Mouse (Mus musculus) embryonic facial prominence, embryonic 12.5 days (tissue): ENCODE results near the gene Plppr3. TPM values are rescaled to one million over a fixed set of nuclear protein-coding genes. Genes with fewer than 3 reads are reported as not detected.

Experiments
- ATAC-seq: fragments of 200-750 bp; cut with Nextera tagmentation; 2 replicates; pipeline ENCODE4 v1.8.0; 2017; ENCODE audit not compliant: insufficient number of reproducible peaks, insufficient read depth, low FRiP score, low TSS enrichment
- H3K27ac ChIP-seq: fragments of 300-500 bp; sonication (generic); 2 replicates; pipeline ENCODE4 v1.5.1; 2016; ENCODE audit warnings: mild to moderate bottlenecking
- H3K27me3 ChIP-seq: fragments of 300-500 bp; sonication (generic); 2 replicates; pipeline ENCODE4 v1.6.1; 2016; ENCODE audit warnings: mild to moderate bottlenecking, moderate library complexity
- H3K36me3 ChIP-seq: fragments of 300-500 bp; sonication (generic); 2 replicates; pipeline ENCODE4 v1.6.1; 2016; ENCODE audit warnings: mild to moderate bottlenecking
- H3K4me1 ChIP-seq: fragments of 300-500 bp; sonication (generic); 2 replicates; pipeline ENCODE4 v1.6.1; 2016
- H3K4me2 ChIP-seq: fragments of 300-500 bp; sonication (generic); replicated peaks from 2 replicates; pipeline ENCODE4 v1.6.1; 2016; ENCODE audit warnings: mild to moderate bottlenecking, moderate library complexity
- H3K4me3 ChIP-seq: fragments of 300-500 bp; sonication (generic); 2 replicates; pipeline ENCODE4 v1.5.1; 2016; ENCODE audit warnings: mild to moderate bottlenecking
- H3K9ac ChIP-seq: fragments of 300-500 bp; sonication (generic); 2 replicates; pipeline ENCODE4 v1.6.1; 2016; ENCODE audit warnings: mild to moderate bottlenecking, moderate library complexity
- H3K9me3 ChIP-seq: fragments of 300-500 bp; sonication (generic); 2 replicates; pipeline ENCODE4 v1.6.1; 2016; ENCODE audit warnings: mild to moderate bottlenecking, moderate library complexity
- WGBS: fragments of 180-500 bp; shearing (Covaris S2); methylation state at CpG from one replicate; pipeline ENCODE4 v1.1.7; 2016; 5-methylcytosine and 5-hydroxymethylcytosine counted together
- polyA plus RNA-seq: library from polyadenylated mRNA; unstranded; fragments of >200 nt; fragmentation: Nextera tagmentation; extraction: Ambion mirVana; gene quantifications from 2 replicates; pipeline ENCODE4 v1.2.1, GENCODE M21; 2016

Plppr3 gene
- polyA plus RNA-seq = 169 and 181 TPM in 2 replicates

DNA sequence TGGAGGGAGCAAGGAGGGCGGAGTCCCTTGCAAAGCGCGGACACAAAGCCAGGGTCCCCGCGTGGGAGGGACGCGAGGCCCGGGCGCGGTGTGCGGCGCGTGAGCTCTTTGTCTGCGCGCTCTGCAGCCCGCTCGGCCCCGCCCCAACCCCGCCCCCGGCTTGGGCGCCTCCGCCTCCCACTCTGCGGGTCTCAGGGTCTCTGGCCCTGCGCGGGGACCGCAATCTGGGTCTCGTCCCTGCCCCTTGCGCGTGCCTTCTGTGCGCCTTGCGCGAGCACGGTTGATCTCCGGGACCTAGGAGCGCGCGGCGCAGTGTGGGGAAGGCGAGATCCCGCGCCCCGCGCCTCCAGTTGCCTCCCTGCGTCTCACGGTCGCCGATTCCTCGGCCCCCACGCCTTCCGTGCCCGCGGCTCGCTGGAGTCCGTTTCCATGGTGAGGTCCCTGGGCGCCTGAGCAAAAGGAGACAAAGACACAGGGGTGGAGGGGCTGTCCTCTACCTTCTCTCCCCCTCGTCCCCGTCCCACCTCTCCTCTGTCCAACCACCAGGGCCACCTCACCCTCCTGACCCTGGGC is at the start of gene Plppr3, which contains the start of gene Prtn3:
Plppr3 (minus strand) TSS at position 345 of the 573 bp plus-strand sequence.
Prtn3 (plus strand) TSS at position 187 of the 573 bp plus-strand sequence.
- H3K4me2 ChIP-seq = peak within 1 kb of the TSS; percentile 62
- peak within 1 kb of the TSS; percentile 90 for H3K9ac ChIP-seq
- H3K9me3 ChIP-seq = no peaks in the 10 kb centered on the region
- H3K4me3 ChIP-seq = peak within 1 kb of the TSS; percentile 82
- peaks cover 20% of the 10 kb centered on the region for H3K4me1 ChIP-seq
- WGBS = under 1% methylated on average over 50 of the region's 57 CpGs
- peak within 1 kb of the TSS; percentile 83 for H3K27ac ChIP-seq
- peaks cover 24% of the 10 kb centered on the region for H3K36me3 ChIP-seq
- H3K27me3 ChIP-seq = no peaks in the 10 kb centered on the region
- peak; percentile 89 for ATAC-seq

DNA sequence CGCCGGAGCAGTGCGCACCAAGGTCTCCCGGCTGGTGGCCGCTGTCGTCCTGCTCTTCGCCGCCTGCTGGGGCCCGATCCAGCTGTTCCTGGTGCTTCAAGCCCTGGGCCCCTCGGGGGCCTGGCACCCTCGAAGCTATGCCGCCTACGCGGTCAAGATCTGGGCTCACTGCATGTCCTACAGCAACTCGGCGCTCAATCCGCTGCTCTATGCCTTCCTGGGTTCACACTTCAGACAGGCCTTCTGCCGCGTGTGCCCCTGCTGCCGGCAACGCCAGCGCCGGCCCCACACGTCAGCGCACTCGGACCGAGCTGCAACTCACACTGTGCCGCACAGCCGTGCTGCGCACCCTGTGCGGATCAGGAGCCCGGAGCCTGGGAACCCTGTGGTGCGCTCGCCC is 47.1 kb upstream of the Plppr3 start:
- Histone ChIP-seq H3K36me3 (no peaks in the 10 kb centered on the region), H3K4me1 (peaks cover 49% of the 10 kb centered on the region), H3K4me3 (peak overlapping the region; percentile 27), H3K9ac (peak overlapping the region; percentile 31), H3K4me2 (peak overlapping the region; percentile 47), H3K9me3 (no peaks in the 10 kb centered on the region), H3K27me3 (peaks cover 66% of the 10 kb centered on the region), H3K27ac (no peak overlapping the region)
- WGBS = 1% methylated on average over 34 of the region's 34 CpGs
- no peak for ATAC-seq

DNA sequence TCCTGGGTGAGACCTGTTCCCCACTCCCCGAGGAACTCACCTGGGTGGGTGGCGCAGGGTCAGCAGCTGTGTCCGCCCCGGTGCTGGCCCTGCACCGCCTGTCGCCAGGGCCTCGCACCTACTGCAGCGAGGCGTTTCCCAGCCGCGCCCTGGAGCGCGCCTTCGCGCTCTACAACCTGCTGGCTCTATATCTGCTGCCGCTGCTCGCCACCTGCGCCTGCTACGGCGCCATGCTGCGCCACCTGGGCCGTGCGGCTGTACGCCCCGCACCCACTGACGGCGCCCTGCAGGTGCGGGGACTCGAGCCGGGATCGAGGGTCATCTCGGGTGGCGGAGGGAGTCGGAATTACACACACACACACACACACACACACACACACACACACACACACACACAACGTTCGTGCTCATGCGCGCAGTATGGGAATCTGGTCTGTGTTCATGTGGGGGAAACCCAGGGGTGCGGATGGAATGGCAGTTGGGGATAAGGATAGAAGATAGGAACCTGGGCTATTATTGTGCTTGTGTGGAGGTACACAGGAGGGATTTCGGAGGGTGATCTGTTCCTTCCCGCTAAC is 46.6 kb upstream of the Plppr3 start, which contains the start of gene R3hdm4:
R3hdm4 (minus strand) TSS at position 251 of the 578 bp plus-strand sequence.
- H3K27me3 ChIP-seq = peaks cover 66% of the 10 kb centered on the region
- peaks cover 46% of the 10 kb centered on the region for H3K4me1 ChIP-seq
- H3K9ac ChIP-seq = peak within 1 kb of the TSS; percentile 31
- no peak for ATAC-seq
- no peaks in the 10 kb centered on the region for H3K36me3 ChIP-seq
- WGBS = 3% methylated on average over 39 of the region's 41 CpGs
- H3K9me3 ChIP-seq = no peaks in the 10 kb centered on the region
- H3K27ac ChIP-seq = no peak within 1 kb of the TSS
- H3K4me3 ChIP-seq = peak within 1 kb of the TSS; percentile 27
- H3K4me2 ChIP-seq = peak within 1 kb of the TSS; percentile 47

DNA sequence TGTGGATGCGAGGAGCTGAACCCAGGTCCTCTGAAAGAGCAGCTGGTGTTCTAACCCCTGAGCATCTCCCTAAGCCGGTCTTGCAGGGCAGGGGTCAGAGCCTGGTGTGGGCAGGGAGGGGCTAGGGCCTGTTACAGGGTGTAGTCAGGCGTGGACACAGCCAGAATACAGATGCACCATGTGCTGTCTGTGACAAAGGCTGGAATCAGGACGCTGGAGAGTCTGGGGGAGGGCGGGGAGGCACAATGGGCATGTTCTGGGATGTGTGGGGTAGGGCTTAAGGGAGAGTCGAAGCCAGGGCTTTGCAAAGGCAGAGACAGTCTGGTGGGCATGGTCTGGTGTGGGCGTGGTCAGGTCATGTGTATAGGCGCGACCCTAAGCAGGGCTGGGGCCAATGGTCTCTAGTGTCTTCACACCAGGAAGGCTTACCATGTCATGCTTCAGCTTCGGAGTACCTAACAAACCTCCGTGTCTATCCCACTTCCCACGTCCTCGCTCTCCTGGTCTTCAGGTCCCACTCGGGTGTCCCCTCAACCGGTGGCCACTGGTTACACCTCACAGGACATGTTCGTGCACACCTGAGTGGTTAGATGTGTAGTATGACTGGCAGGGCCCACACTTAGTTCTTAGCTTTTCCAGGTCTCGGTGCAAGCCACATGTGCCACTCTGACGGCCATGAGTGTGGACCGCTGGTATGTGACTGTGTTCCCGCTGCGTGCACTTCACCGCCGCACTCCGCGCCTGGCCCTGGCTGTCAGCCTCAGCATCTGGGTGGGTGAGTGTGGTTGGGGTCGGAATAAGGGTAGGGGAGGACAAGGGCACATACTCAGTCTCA is 45.8 kb upstream of the Plppr3 start:
- peak; percentile 24; the same call in 1 of the 2 replicates for ATAC-seq
- Histone ChIP-seq H3K27me3 (peaks cover 66% of the 10 kb centered on the region), H3K9me3 (no peaks in the 10 kb centered on the region), H3K27ac (no peak overlapping the region), H3K4me1 (peaks cover 47% of the 10 kb centered on the region), H3K9ac (0 out of 2 replicates have a peak overlapping the region, but pooled peaks have one; percentile 2), H3K4me3 (peak overlapping the region; percentile 27), H3K36me3 (no peaks in the 10 kb centered on the region), H3K4me2 (peak overlapping the region; percentile 47)
- WGBS = 15% methylated on average over 26 of the region's 26 CpGs

DNA sequence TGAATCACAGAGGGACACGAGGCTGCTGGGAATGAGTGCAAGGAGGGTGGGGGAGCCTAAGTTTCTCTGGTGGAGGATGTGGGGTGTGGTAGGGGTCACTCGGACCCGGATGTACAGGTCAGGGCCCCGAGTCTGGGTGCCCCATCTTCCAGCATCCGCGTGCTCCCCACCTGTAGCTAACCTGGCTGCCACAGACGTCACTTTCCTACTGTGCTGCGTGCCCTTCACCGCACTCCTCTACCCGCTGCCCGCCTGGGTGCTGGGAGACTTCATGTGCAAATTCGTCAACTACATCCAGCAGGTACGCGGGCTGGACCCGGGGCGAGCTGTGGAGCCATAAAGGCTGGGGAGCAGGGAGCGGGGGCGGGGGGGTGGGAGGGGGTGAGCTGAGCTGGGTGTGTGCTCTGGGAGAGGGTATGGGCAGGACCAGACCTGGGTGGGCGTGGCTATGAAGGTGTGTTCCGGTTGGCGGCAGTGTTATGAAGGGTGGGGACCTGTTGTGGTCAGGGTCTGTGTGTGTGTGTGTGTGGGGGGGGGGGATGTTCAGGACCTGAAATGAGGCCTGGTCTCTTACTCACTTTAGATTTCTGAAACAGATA is 44.9 kb upstream of the Plppr3 start:
- no peak for ATAC-seq
- Histone ChIP-seq H3K27ac (no peak overlapping the region), H3K9ac (no peak overlapping the region), H3K4me1 (peaks cover 53% of the 10 kb centered on the region), H3K4me3 (peak overlapping the region; percentile 17; the same call in 1 of the 2 replicates), H3K9me3 (no peaks in the 10 kb centered on the region), H3K27me3 (peaks cover 66% of the 10 kb centered on the region), H3K36me3 (no peaks in the 10 kb centered on the region), H3K4me2 (peak overlapping the region; percentile 35)
- WGBS = 2% methylated on average over 21 of the region's 21 CpGs

DNA sequence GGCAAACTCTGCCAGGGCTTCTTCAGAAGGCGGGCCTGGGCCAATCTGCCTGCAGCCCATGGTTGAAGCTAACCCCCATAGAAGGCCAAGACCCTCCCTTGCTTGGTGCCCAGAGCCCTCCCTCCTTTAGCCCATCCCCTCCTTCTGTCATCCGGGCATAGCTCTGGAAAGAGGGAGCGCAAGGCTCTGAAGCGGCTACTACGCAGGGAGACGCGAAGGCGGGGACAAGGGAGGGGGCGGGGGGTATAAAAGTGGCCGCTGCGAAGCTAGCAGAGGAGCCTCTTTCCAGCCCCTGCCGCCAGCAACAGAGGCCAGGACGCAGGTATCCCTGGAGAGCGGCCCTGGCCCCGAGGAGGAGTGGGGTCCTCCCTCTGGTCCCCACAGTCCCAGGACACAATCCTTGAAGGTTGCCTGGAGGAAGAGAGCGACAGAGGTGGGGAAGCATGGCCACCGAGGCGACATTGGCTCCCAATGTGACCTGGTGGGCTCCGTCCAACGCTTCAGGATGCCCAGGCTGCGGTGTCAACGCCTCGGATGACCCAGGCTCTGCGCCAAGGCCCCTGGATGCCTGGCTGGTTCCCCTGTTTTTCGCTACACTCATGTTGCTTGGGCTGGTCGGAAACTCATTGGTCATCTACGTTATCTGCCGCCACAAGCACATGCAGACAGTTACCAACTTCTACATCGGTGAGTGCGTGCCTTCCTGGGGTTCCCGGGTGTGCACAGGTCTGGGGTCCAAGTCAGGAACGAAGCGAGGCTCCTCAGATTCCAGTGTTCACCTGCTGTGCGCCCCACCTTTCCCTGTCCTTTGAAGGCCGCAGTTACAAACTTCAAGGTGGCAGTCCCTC is 44.0 kb upstream of the Plppr3 start:
- Histone ChIP-seq H3K4me1 (peaks cover 58% of the 10 kb centered on the region), H3K27ac (no peak overlapping the region), H3K27me3 (peaks cover 64% of the 10 kb centered on the region), H3K36me3 (no peaks in the 10 kb centered on the region), H3K9me3 (no peaks in the 10 kb centered on the region), H3K9ac (0 out of 2 replicates have a peak overlapping the region, but pooled peaks have one; percentile 11), H3K4me3 (peak overlapping the region; percentile 11), H3K4me2 (peak overlapping the region; percentile 35)
- WGBS = 7% methylated on average over 35 of the region's 35 CpGs
- ATAC-seq = no peak

DNA sequence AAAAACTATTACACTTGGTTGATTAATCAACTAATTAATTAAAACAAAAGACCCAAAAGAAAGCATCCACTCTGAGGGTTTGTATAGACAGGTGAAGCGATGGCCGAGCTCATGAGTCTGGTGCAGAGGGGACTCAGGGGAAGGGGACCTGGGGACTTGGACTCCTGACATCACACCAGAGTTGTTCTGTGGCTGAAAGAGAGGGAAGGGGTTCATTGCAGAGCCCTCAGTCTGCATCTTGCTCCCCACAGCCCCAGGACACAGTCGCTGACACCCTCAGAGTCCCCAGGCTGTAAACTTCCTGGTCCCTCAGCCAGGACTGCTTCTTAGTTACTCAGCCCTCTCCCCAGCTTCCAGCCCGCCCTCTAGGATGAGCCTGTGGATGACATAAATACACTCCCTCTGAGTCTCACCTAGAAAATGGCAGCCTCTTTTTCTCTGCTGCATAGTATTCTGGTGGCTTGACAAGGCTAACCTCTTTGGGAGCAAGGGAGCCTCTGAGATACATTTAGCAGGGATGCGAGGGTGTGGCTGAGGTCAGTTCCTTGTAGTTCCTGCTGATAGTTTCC is 43.2 kb upstream of the Plppr3 start:
- peaks cover 2% of the 10 kb centered on the region; the same call in 1 of the 2 replicates for H3K36me3 ChIP-seq
- H3K4me3 ChIP-seq = peak overlapping the region; percentile 77
- H3K9ac ChIP-seq = no peak overlapping the region
- no peak overlapping the region for H3K27ac ChIP-seq
- no peak for ATAC-seq
- 65% methylated on average over 5 of the region's 5 CpGs for WGBS
- peaks cover 55% of the 10 kb centered on the region for H3K27me3 ChIP-seq
- H3K9me3 ChIP-seq = no peaks in the 10 kb centered on the region
- H3K4me1 ChIP-seq = peaks cover 58% of the 10 kb centered on the region
- peak overlapping the region; percentile 90; the same call in 1 of the 2 replicates for H3K4me2 ChIP-seq

DNA sequence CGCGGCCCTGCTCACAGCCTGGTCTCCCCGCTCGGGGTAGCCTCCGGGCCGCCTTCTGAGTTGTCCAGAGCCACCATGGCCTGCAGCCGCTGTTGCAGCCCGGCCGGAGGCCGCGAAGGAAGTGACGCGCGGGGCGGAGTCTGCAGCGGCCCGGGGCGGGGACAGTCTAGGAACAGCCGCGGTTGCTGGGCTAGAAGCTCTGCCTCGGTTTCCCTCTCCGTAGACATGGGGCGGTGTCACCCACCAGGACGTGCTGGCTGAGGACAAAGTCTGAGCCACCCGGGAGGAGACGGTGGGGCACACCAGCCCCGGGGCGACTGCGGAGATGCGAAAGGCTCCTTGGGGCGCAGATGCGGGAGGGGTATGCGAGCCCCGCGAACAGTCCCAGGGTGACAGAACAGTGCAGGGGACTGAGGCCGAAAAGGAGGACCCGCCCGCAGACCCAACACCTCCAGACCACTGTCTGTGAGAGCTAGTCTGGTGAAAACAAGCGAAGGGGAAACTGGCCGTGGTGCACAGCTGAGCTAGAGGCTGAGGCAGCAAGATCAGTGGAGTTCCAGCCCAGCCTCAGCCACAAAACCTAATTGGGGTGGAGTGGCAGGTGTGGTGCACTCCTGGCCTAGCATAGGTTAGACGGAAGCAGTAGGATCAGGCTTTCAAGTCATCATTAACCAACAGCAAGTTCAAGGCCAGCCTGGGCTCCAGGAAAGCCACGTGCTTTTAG is 42.5 kb upstream of the Plppr3 start, which contains the start of gene Kiss1r:
Kiss1r (plus strand) TSS at position 164 of the 724 bp plus-strand sequence.
- Histone ChIP-seq H3K9ac (peak within 1 kb of the TSS; percentile 95), H3K9me3 (no peaks in the 10 kb centered on the region), H3K4me2 (peak within 1 kb of the TSS; percentile 90), H3K27ac (peak within 1 kb of the TSS; percentile 67), H3K4me1 (peaks cover 58% of the 10 kb centered on the region), H3K4me3 (peak within 1 kb of the TSS; percentile 77), H3K27me3 (peaks cover 49% of the 10 kb centered on the region), H3K36me3 (peaks cover 8% of the 10 kb centered on the region)
- ATAC-seq = peak; percentile 79
- 2% methylated on average over 42 of the region's 42 CpGs for WGBS

DNA sequence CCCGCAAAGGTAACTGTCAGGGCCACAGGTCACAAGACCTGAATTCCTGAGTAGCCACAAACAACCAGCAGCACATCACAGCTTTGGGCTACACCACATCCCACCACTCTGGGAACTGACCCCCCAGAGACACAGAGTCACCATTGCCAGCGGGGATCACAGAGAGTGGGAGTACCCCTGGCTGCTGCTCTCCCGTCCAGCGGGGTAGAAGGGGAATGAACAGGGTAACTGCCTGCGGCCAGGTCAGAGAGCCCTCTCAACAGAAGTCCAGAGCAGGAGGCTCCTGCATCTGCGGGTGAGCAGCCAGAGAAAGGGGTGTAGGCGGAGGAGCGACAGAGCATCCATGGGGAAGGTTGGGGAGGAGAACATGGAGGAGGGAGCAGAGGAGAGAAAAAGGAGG is 41.6 kb upstream of the Plppr3 start:
- Histone ChIP-seq H3K36me3 (peaks cover 17% of the 10 kb centered on the region), H3K4me1 (peaks cover 51% of the 10 kb centered on the region), H3K4me3 (peak overlapping the region; percentile 77), H3K27me3 (peaks cover 40% of the 10 kb centered on the region), H3K9ac (peak overlapping the region; percentile 95), H3K27ac (peak overlapping the region; percentile 67; the same call in 1 of the 2 replicates), H3K4me2 (peak overlapping the region; percentile 90), H3K9me3 (no peaks in the 10 kb centered on the region)
- no peak for ATAC-seq
- 8% methylated on average over 8 of the region's 8 CpGs for WGBS
